Mouse (Mus musculus): Measurements from ENCODE around the gene Trpv2.
"Not testable (repeated sequence)": the region's sequence is repeated elsewhere in the genome, so short reads cannot be mapped to it uniquely, and the experiment has no call there.

The Trpv2 gene

GRCm38 (mm10) chr11:62647661-62648590 lies 73.6 kb downstream of the Trpv2 start, which contains the start of gene Lrrc75a:
Lrrc75a (minus strand) TSS chr11:62648523.
- DNase-seq (ENCODE audit: extremely low read depth, low read depth) = peak; percentile 54

- DNase-seq (ENCODE audit: extremely low read depth, low read depth) = peak; percentile 60
These were observed 74.5 kb downstream of the Trpv2 start, which contains the start of gene Mmgt2 for GRCm38 (mm10) chr11:62648591-62649391. Mmgt2 (plus strand) TSS chr11:62648664.

- not testable (repeated sequence) for DNase-seq (ENCODE audit: extremely low read depth, low read depth)
These were observed 75.5 kb downstream of the Trpv2 start for GRCm38 (mm10) chr11:62649803-62650202.
